Mouse (Mus musculus) neural tube, embryonic 11.5 days (tissue): ENCODE data around the gene Alkbh4. TPM values are rescaled to one million over a fixed set of nuclear protein-coding genes. Genes with fewer than 3 reads are reported as not detected.

Source experiments
- ATAC-seq: fragments of 200-750 bp; cut with Nextera tagmentation; 2 replicates; pipeline ENCODE4 v1.8.0; 2017; ENCODE audit warnings: moderate number of reproducible peaks, mild to moderate bottlenecking, moderate TSS enrichment, moderate library complexity; ENCODE audit not compliant: insufficient read depth, low FRiP score, low TSS enrichment
- DNase-seq: peaks from one replicate; pipeline ENCODE4 v3.0.0-alpha.2; 2015; ENCODE audit warnings: low spot score
- H3K27ac ChIP-seq: fragments of 300-500 bp; sonication (generic); 2 replicates; pipeline ENCODE4 v1.5.1; 2014; ENCODE audit warnings: low read depth, mild to moderate bottlenecking, low read length
- H3K27me3 ChIP-seq: fragments of 300-500 bp; sonication (generic); 2 replicates; pipeline ENCODE4 v1.6.1; 2014; ENCODE audit warnings: mild to moderate bottlenecking, low read length, mixed read lengths; ENCODE audit not compliant: control insufficient read depth, insufficient read depth
- H3K36me3 ChIP-seq: fragments of 300-500 bp; sonication (generic); 2 replicates; pipeline ENCODE4 v1.6.1; 2014; ENCODE audit warnings: mild to moderate bottlenecking, low read length, moderate library complexity, mixed read lengths; ENCODE audit not compliant: control insufficient read depth, insufficient read depth
- H3K4me1 ChIP-seq: fragments of 300-500 bp; sonication (generic); 2 replicates; pipeline ENCODE4 v1.6.1; 2014; ENCODE audit warnings: low read length, mixed read lengths; ENCODE audit not compliant: control insufficient read depth, insufficient read depth
- H3K4me2 ChIP-seq: fragments of 300-500 bp; sonication (generic); 2 replicates; pipeline ENCODE4 v1.6.1; 2014; ENCODE audit warnings: low read depth, mild to moderate bottlenecking, moderate library complexity
- H3K4me3 ChIP-seq: fragments of 300-500 bp; sonication (generic); 2 replicates; pipeline ENCODE4 v1.5.1; 2014; ENCODE audit warnings: low read depth, low read length
- H3K9ac ChIP-seq: fragments of 300-500 bp; sonication (generic); 2 replicates; pipeline ENCODE4 v1.6.1; 2014; ENCODE audit warnings: mild to moderate bottlenecking, low read length
- H3K9me3 ChIP-seq: fragments of 300-500 bp; sonication (generic); 2 replicates; pipeline ENCODE4 v1.6.1; 2016; ENCODE audit warnings: low read length; ENCODE audit not compliant: control insufficient read depth
- WGBS: fragments of 180-500 bp; shearing (Covaris S2); extraction: QIAGEN DNeasy Blood & Tissue Kit; methylation state at CpG from one replicate; pipeline ENCODE4 v1.1.7; 2014; 5-methylcytosine and 5-hydroxymethylcytosine counted together
- microRNA-seq: library from miRNA; unstranded; fragments of <30 nt; microRNA quantifications from one replicate; pipeline ENCODE4, GENCODE M21; 2016
- polyA plus RNA-seq: library from polyadenylated mRNA; unstranded; fragments of >200 nt; fragmentation: Nextera tagmentation; extraction: Ambion mirVana; gene quantifications from 2 replicates; pipeline ENCODE4 v1.2.1, GENCODE M21; 2014

The Alkbh4 gene
- polyA plus RNA-seq, 1 experiment from 2014 or later = 21.1 TPM

- Histone ChIP-seq H3K4me1 (no peaks in the 10 kb centered on the region), H3K27me3 (no peaks in the 10 kb centered on the region), H3K4me3 (no peak overlapping the region), H3K36me3 (peaks cover 14% of the 10 kb centered on the region), H3K4me2 (no peak overlapping the region), H3K27ac (no peak overlapping the region), H3K9me3 (no peaks in the 10 kb centered on the region), H3K9ac (no peak overlapping the region)
- DNase-seq (no peak), ATAC-seq (no peak)
- WGBS = 91% methylated on average over 6 of the region's 6 CpGs
Measured at GRCm38 (mm10) chr5:136182049-136182448, 46.1 kb downstream of the Alkbh4 start.

- DNase-seq (no peak), ATAC-seq (no peak)
- H3K36me3 ChIP-seq = peaks cover 14% of the 10 kb centered on the region
- no peak overlapping the region for H3K4me2 ChIP-seq
- H3K27me3 ChIP-seq = no peaks in the 10 kb centered on the region
- H3K27ac ChIP-seq = no peak overlapping the region
- no peaks in the 10 kb centered on the region for H3K9me3 ChIP-seq
- H3K4me3 ChIP-seq = no peak overlapping the region
- no peaks in the 10 kb centered on the region for H3K4me1 ChIP-seq
- H3K9ac ChIP-seq = no peak overlapping the region
- 89% methylated on average over 4 of the region's 4 CpGs for WGBS
Measured at GRCm38 (mm10) chr5:136182830-136183229, 46.9 kb downstream of the Alkbh4 start.

DNA sequence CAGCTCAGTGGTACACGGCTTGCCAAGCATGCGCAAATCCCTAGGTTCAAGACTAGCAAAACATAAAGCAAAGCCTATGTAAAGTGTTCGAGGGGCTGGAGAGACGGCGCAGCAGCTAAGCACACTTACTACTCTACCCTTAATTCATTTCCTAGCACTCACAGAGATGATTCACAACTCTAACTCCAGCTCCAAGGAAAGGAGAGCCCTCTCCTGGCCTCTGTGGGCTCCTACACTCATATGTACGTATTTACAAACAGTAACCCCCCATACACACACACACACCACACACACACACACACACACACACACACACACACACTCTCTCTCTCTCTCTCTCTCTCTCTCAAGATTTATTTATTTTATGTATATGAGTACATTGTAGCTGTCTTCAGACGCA lies 47.8 kb downstream of the Alkbh4 start:
- Histone ChIP-seq H3K27ac (no peak overlapping the region), H3K4me3 (no peak overlapping the region), H3K4me2 (no peak overlapping the region), H3K27me3 (no peaks in the 10 kb centered on the region), H3K4me1 (no peaks in the 10 kb centered on the region), H3K9ac (no peak overlapping the region), H3K36me3 (peaks cover 20% of the 10 kb centered on the region), H3K9me3 (no peaks in the 10 kb centered on the region)
- WGBS = 93% methylated on average over 7 of the region's 7 CpGs
- ATAC-seq (no peak), DNase-seq (no peak)

DNA sequence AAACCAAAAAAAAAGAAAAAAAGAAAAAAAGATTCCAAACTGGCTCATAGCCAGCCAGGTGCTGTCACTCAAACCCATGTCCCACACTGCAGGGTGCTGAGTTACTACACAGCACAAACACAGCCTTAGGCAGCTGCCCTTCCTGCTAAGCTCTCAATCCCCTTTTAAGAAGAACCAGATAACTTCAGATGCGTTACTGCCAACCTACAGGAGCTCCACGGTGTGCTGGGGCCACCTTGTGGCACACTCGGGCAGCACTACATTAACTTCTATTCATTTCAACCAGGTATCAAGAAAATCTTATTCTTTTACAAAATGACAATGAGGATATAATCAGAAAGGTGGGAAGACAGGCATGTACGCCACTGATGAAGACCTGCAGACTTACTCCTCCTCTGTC lies 50.8 kb downstream of the Alkbh4 start:
- Histone ChIP-seq H3K4me1 (no peaks in the 10 kb centered on the region), H3K9me3 (no peaks in the 10 kb centered on the region), H3K9ac (no peak overlapping the region), H3K27ac (no peak overlapping the region), H3K36me3 (peaks cover 17% of the 10 kb centered on the region), H3K27me3 (no peaks in the 10 kb centered on the region), H3K4me3 (no peak overlapping the region), H3K4me2 (no peak overlapping the region)
- ATAC-seq (no peak), DNase-seq (peak; percentile 47)
- WGBS = 62% methylated on average over 4 of the region's 4 CpGs

Small RNA genes lying within 50 kb of the gene (microRNA-seq; reads per million reads assigned to microRNA genes)
- gene Mir7035 = not detected

Other genes with a start within 250 kb of the Alkbh4 start
- gene Hspb1, start 248.2 kb upstream of the Alkbh4 start, polyA plus RNA-seq = 28.9 and 30.5 TPM in 2 replicates
- 191 and 196 TPM in 2 replicates for gene Ywhag, start 201.5 kb upstream of the Alkbh4 start, polyA plus RNA-seq
- gene Ssc4d, start 161.6 kb upstream of the Alkbh4 start, polyA plus RNA-seq = 1.8 TPM in 2 replicates
- not detected in 2 replicates for gene Zp3, start 156.0 kb upstream of the Alkbh4 start, polyA plus RNA-seq
- 31.4 and 31.8 TPM in 2 replicates for gene Dtx2, start 141.3 kb upstream of the Alkbh4 start, polyA plus RNA-seq
- gene Upk3b, start 97.7 kb upstream of the Alkbh4 start, polyA plus RNA-seq = 0.31 and 0.47 TPM in 2 replicates
- 3.1 and 4.4 TPM in 2 replicates for gene Upk3bl, start 81.7 kb upstream of the Alkbh4 start, polyA plus RNA-seq
- gene Rasa4, start 52.2 kb upstream of the Alkbh4 start, polyA plus RNA-seq = 4.7 and 4.9 TPM in 2 replicates
- 236 and 251 TPM in 2 replicates for gene Polr2j, start 19.5 kb upstream of the Alkbh4 start, polyA plus RNA-seq
- 40.5 and 45.3 TPM in 2 replicates for gene Lrwd1, start 72 bp upstream of the Alkbh4 start, polyA plus RNA-seq
- 7.6 and 10.6 TPM in 2 replicates for gene Orai2, start 34.6 kb downstream of the Alkbh4 start, polyA plus RNA-seq
- gene Prkrip1, start 62.8 kb downstream of the Alkbh4 start, polyA plus RNA-seq = 76.5 and 76.8 TPM in 2 replicates
- 16.3 and 17.3 TPM in 2 replicates for gene Sh2b2, start 110.4 kb downstream of the Alkbh4 start, polyA plus RNA-seq